Mouse (Mus musculus) limb, embryonic 13.5 days (tissue): ENCODE results near the gene Hsf2bp. TPM values are rescaled to one million over a fixed set of nuclear protein-coding genes. Genes with fewer than 3 reads are reported as not detected.
A peak's percentile ranks its signal among the peaks of the same experiment; 100 is the strongest.

Experiments used
- ATAC-seq: fragments of 200-750 bp; cut with Nextera tagmentation; 2 replicates; pipeline ENCODE4 v1.8.0; 2017; ENCODE audit warnings: low read depth, moderate number of reproducible peaks, moderate TSS enrichment; ENCODE audit not compliant: low FRiP score
- H3K27ac ChIP-seq: fragments of 300-500 bp; sonication (generic); 2 replicates; pipeline ENCODE4 v1.5.1; 2015; ENCODE audit warnings: inconsistent platforms, mild to moderate bottlenecking, moderate library complexity
- H3K27me3 ChIP-seq: fragments of 300-500 bp; sonication (generic); 2 replicates; pipeline ENCODE4 v1.6.1; 2015; ENCODE audit warnings: mild to moderate bottlenecking, inconsistent platforms
- H3K36me3 ChIP-seq: fragments of 300-500 bp; sonication (generic); 2 replicates; pipeline ENCODE4 v1.6.1; 2015; ENCODE audit warnings: inconsistent platforms, mild to moderate bottlenecking, moderate library complexity
- H3K4me1 ChIP-seq: fragments of 300-500 bp; sonication (generic); 2 replicates; pipeline ENCODE4 v1.6.1; 2015; ENCODE audit warnings: inconsistent platforms
- H3K4me2 ChIP-seq: fragments of 300-500 bp; sonication (generic); replicated peaks from 2 replicates; pipeline ENCODE4 v1.6.1; 2015; ENCODE audit warnings: inconsistent platforms, mild to moderate bottlenecking, moderate library complexity
- H3K4me3 ChIP-seq: fragments of 300-500 bp; sonication (generic); 2 replicates; pipeline ENCODE4 v1.5.1; 2015; ENCODE audit warnings: moderate library complexity, mild to moderate bottlenecking, inconsistent platforms
- H3K9ac ChIP-seq: fragments of 300-500 bp; sonication (generic); 2 replicates; pipeline ENCODE4 v1.6.1; 2015; ENCODE audit warnings: mild to moderate bottlenecking, inconsistent platforms
- H3K9me3 ChIP-seq: fragments of 300-500 bp; sonication (generic); 2 replicates; pipeline ENCODE4 v1.6.1; 2016; ENCODE audit warnings: inconsistent platforms
- WGBS: fragments of 180-500 bp; shearing (Covaris S2); methylation state at CpG from one replicate; pipeline ENCODE4 v1.1.7; 2015; 5-methylcytosine and 5-hydroxymethylcytosine counted together
- polyA plus RNA-seq: library from polyadenylated mRNA; unstranded; fragments of >200 nt; fragmentation: Nextera tagmentation; extraction: Ambion mirVana; gene quantifications from 2 replicates; pipeline ENCODE4 v1.2.1, GENCODE M21; 2015

Gene Hsf2bp
- polyA plus RNA-seq, 1 experiment from 2014 or later, result 0.64 TPM

DNA sequence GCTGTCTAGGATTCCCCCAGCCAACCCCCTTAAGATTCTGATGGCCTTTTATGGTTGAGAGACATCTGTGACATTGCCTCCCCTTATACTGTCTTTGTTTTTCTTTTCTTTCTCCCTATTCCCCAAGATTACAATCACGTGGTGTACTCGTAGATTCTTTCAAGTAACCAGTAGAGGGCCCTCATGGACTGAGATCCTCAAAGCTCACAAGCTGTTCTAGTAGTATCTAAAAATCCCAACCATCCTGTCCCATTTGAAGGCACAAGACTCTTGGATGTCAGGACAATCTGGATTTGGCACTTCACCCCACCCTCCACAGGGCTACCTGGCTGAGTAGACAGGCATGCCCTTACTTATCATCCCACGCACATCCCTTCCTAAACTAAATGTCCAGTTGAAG, 8.5 kb downstream of the Hsf2bp start:
- H3K9ac ChIP-seq, result no peak overlapping the region
- H3K4me2 ChIP-seq, result no peak overlapping the region
- no peak overlapping the region for H3K27ac ChIP-seq
- no peak for ATAC-seq
- H3K9me3 ChIP-seq, result no peaks in the 10 kb centered on the region
- no peaks in the 10 kb centered on the region for H3K27me3 ChIP-seq
- WGBS, result 30% methylated on average over 3 of the region's 3 CpGs
- peaks cover 13% of the 10 kb centered on the region for H3K4me1 ChIP-seq
- no peak overlapping the region for H3K4me3 ChIP-seq
- H3K36me3 ChIP-seq, result no peaks in the 10 kb centered on the region

DNA sequence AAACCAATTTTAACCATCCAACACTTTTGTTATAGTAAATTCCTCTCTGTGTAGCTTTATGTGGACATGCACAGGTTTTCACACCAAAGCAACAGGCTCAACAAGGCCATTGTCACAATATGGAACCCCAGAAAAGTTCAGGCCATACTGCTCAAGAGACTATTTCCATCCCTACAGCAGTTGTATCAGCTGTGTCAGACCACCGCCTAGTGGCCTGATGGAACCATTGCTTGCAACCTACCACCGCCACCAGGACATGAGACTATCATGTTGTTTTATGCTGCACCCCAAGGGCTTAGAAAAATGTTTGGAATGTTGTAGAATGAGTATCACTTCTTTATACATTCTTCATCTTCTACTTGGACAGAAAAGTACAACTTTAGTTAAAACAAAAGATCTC, 10.8 kb downstream of the Hsf2bp start:
- WGBS, result 11% methylated on average over 2 of the region's 2 CpGs
- H3K27ac ChIP-seq, result no peak overlapping the region

DNA sequence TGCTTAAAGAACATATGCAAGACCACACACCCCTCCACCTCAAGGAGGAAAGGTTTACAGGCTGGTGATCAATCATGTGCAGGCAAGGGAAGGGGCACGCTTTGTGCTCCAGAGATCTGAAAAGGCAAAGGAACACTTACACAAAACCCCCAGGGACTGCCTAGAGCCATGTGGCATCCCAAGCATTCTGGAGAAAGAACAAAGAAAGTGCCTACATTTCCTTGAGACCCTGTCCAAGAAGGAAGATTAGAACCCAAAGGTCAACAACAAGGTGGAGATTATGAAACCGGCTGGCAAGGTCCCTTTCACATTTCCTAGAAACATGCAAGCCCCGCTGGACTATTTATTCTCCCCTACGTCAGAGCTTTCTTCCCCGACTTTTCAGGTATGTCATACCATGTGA, 11.5 kb downstream of the Hsf2bp start:
- no peaks in the 10 kb centered on the region for H3K36me3 ChIP-seq
- 43% methylated on average over 5 of the region's 5 CpGs for WGBS
- no peaks in the 10 kb centered on the region for H3K9me3 ChIP-seq
- H3K4me3 ChIP-seq, result no peak overlapping the region
- H3K9ac ChIP-seq, result no peak overlapping the region
- no peak overlapping the region for H3K4me2 ChIP-seq
- H3K27ac ChIP-seq, result no peak overlapping the region; the same call in 1 of the 2 replicates
- H3K27me3 ChIP-seq, result no peaks in the 10 kb centered on the region
- H3K4me1 ChIP-seq, result peaks cover 13% of the 10 kb centered on the region
- ATAC-seq, result no peak

More for the DNA sequence above, 10.8 kb downstream of the Hsf2bp start:
- Histone ChIP-seq H3K4me3 (no peak overlapping the region), H3K4me1 (peaks cover 13% of the 10 kb centered on the region), H3K4me2 (no peak overlapping the region), H3K9me3 (no peaks in the 10 kb centered on the region), H3K27me3 (no peaks in the 10 kb centered on the region), H3K36me3 (no peaks in the 10 kb centered on the region), H3K9ac (no peak overlapping the region)
- peak; percentile 71; the same call in 1 of the 2 replicates for ATAC-seq

DNA sequence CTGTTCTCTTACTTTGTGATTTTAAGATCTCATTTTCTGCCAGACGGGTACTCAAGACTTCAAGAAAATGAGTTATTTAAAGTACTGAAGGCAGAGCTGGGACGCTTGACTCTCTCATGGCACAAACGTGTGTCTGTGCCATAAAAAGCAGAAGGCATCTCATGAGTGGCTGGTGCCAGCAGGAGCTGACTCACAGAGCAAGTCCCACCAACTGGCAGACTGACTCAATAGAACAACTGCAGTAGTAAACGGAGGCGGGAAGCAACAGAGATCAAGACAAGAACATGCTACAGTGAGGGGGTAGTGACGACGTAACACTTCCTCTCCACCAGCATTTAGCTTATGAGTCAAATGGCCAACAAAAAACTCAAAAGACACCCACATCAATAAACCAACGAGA, 13.1 kb downstream of the Hsf2bp start:
- H3K4me2 ChIP-seq, result no peak overlapping the region
- no peaks in the 10 kb centered on the region for H3K36me3 ChIP-seq
- no peaks in the 10 kb centered on the region for H3K9me3 ChIP-seq
- H3K4me1 ChIP-seq, result peaks cover 13% of the 10 kb centered on the region
- H3K9ac ChIP-seq, result no peak overlapping the region
- ATAC-seq, result no peak
- no peak overlapping the region for H3K27ac ChIP-seq
- no peak overlapping the region for H3K4me3 ChIP-seq
- no peaks in the 10 kb centered on the region for H3K27me3 ChIP-seq
- WGBS, result 59% methylated on average over 8 of the region's 8 CpGs

DNA sequence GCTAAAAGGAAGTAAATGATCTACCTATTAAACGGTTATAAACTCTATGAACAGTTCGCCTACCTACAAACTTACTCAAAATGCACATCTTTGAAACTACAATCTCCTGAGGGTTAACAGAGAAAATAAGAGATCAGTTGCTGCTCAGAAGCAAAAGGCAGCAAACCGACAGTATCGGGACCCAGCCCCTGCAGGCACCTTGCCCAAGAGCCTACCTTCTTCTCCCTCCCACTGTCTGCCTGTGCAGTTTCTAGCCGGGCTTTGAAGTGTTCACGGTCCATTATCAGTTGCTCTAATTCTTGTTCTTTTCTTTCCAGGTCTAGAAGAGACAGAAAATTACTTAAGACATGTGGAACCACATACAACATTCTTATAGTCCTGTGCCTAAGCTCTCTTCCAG, 13.6 kb downstream of the Hsf2bp start:
- WGBS, result 81% methylated on average over 6 of the region's 6 CpGs
- H3K4me2 ChIP-seq, result no peak overlapping the region
- H3K4me3 ChIP-seq, result no peak overlapping the region
- no peaks in the 10 kb centered on the region for H3K36me3 ChIP-seq
- peaks cover 13% of the 10 kb centered on the region for H3K4me1 ChIP-seq
- H3K27ac ChIP-seq, result no peak overlapping the region
- H3K9me3 ChIP-seq, result no peaks in the 10 kb centered on the region
- no peak overlapping the region for H3K9ac ChIP-seq
- no peak for ATAC-seq
- H3K27me3 ChIP-seq, result no peaks in the 10 kb centered on the region

DNA sequence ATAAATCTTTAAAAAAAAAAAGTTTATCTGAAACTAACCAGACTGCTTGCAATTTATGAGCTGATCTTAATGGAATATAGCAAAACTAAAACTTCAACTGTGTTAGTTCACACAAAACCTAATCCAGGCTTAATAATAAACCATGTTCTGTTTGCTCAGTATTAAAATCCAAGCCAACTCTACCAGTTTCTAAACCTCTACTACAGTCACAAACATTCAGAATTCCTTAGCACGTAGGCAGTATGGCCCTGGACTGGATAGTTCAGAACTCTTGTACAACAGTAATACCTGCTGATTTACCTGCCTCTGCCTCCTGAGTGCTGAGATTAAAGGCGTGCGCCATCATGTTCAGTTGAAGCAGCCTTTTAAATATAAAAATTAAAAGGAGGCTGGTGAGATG, 14.2 kb downstream of the Hsf2bp start:
- no peak overlapping the region for H3K9ac ChIP-seq
- no peak overlapping the region for H3K4me3 ChIP-seq
- H3K9me3 ChIP-seq, result no peaks in the 10 kb centered on the region
- 92% methylated on average over 3 of the region's 3 CpGs for WGBS
- H3K27me3 ChIP-seq, result no peaks in the 10 kb centered on the region
- ATAC-seq, result no peak
- no peaks in the 10 kb centered on the region for H3K36me3 ChIP-seq
- no peak overlapping the region for H3K27ac ChIP-seq
- H3K4me1 ChIP-seq, result peaks cover 13% of the 10 kb centered on the region
- no peak overlapping the region for H3K4me2 ChIP-seq

DNA sequence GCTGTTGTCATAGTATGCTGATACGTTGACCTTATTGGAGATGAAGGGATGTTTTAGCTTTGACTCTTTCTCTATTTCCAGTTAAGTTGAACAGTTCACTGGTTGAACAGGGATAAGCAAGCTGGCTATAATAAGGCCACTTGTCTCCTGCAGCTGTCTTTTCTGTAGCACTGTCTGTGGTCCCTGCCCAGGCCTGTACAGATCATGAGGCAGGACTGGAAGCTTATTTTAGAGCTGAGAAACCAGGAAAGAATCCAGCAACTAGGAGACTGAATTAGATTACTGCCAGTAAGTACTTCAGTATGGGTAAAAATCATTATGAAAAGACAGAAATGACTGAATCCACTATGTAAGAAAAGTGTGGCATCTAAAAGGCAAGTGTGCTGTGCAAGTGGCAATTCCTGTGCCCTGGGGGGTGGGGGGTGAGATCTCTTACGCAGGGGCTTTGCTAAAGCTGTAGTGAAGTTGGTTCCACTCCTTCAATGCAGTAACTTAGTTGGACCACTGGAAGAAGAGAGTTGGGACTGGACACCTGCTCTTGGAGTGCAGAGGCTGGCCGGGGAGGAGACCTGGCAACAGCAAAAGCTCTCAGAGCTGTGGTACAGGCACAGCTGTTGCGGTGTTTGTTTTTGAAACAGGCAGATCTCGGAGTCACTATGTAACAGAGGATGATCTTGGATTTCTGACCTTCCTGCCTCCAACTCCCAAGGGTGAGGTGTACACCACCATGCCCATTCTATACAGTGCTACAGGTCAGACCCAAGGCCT, 17.8 kb downstream of the Hsf2bp start:
- H3K9ac ChIP-seq, result no peak overlapping the region
- 80% methylated on average over 5 of the region's 5 CpGs for WGBS
- no peak for ATAC-seq
- no peaks in the 10 kb centered on the region for H3K9me3 ChIP-seq
- H3K36me3 ChIP-seq, result no peaks in the 10 kb centered on the region
- no peak overlapping the region for H3K4me2 ChIP-seq
- H3K4me1 ChIP-seq, result 0 out of 2 replicates have a peak, but pooled peaks cover 7% of the 10 kb centered on the region
- H3K27me3 ChIP-seq, result no peaks in the 10 kb centered on the region
- no peak overlapping the region for H3K4me3 ChIP-seq
- no peak overlapping the region for H3K27ac ChIP-seq

DNA sequence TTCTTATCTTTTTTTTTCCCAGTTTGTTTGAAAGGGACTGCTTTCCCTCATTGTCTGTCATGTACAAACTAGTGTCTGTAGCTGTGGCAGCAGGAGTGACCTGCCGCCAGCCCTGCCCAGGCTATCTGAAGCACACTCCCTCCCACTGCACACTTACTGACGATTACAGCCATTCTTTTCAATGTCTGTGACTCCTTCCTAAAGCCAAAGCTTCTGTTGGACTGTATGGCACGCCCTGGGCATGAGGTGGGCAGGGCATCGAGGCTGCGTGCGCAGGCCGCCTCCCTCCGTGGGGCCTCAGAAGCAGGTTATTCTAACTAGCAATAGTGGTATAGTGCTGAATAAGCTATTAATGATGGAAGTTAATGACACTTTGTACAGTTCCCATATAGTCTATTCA, 19.7 kb downstream of the Hsf2bp start:
- Histone ChIP-seq H3K4me1 (peaks cover 8% of the 10 kb centered on the region; the same call in 1 of the 2 replicates), H3K27ac (no peak overlapping the region), H3K9me3 (no peaks in the 10 kb centered on the region), H3K4me3 (no peak overlapping the region), H3K4me2 (no peak overlapping the region), H3K9ac (no peak overlapping the region), H3K27me3 (no peaks in the 10 kb centered on the region), H3K36me3 (no peaks in the 10 kb centered on the region)
- ATAC-seq, result no peak
- 88% methylated on average over 8 of the region's 8 CpGs for WGBS

DNA sequence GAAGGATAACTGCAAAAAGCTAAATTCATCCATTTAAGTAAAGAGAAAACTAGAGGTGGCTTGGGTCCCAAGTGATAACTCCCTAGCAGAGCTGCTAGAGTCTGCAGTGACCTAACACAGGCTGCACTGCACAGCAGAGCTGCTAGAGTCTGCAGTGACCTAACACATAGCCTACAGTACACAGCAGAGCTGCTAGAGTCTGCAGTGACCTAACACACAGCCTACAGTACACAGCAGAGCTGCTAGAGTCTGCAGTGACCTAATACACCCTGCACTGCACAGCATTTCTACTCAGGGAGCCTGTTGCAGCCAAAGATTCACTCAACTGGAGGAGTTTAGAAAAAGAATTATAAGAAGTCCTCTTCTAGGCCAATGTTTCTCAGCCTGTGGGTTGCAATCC, 22.5 kb downstream of the Hsf2bp start:
- no peak overlapping the region for H3K9ac ChIP-seq
- no peak for ATAC-seq
- H3K4me1 ChIP-seq, result peaks cover 8% of the 10 kb centered on the region; the same call in 1 of the 2 replicates
- H3K4me3 ChIP-seq, result no peak overlapping the region
- no peak overlapping the region for H3K4me2 ChIP-seq
- no peaks in the 10 kb centered on the region for H3K9me3 ChIP-seq
- H3K27ac ChIP-seq, result no peak overlapping the region
- no peaks in the 10 kb centered on the region for H3K27me3 ChIP-seq
- H3K36me3 ChIP-seq, result no peaks in the 10 kb centered on the region

DNA sequence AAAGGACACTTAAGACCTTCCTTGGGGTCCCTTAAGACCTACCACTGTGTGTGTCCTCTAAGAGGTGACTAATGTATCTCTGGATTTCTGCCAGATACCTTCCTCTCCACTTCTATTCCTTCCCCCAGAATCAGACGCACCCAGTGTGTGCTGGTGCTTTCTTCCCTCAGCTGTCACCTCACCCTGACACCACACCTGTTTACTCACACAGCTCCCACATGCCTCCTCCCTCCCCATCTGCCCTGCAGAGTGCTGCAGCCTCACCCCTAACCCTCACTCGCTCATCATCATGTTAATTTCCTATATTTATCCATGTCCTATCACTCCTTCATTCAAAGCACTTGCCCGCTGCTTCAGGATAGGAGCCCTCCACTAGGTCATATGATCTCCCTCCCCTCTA, 23.9 kb downstream of the Hsf2bp start:
- H3K27ac ChIP-seq, result no peak overlapping the region
- peaks cover 8% of the 10 kb centered on the region; the same call in 1 of the 2 replicates for H3K4me1 ChIP-seq
- WGBS, result 44% methylated on average over 3 of the region's 3 CpGs
- H3K9ac ChIP-seq, result no peak overlapping the region
- no peaks in the 10 kb centered on the region for H3K27me3 ChIP-seq
- H3K4me2 ChIP-seq, result no peak overlapping the region
- no peak overlapping the region for H3K4me3 ChIP-seq
- H3K36me3 ChIP-seq, result no peaks in the 10 kb centered on the region
- no peaks in the 10 kb centered on the region for H3K9me3 ChIP-seq
- no peak for ATAC-seq

DNA sequence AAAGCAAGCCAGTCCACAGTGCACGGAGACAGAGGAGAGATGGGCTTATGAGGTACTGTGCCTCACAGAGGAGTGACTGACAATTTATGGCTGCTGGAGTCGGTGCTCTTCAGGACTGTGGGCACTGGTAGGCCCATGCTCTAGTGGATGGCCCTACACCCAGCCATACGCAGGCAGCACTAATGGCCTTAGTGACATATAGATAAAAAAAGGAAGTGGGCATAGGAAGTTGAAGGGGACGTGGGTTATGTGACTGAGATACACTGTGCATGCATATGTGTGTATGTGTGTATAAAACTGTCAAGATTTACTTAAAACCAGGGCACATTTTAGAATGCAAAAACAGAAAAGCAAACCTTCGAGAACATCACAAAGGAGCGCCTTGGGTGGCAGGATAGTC, 24.5 kb downstream of the Hsf2bp start:
- 75% methylated on average over 6 of the region's 6 CpGs for whole genome bisulfite sequencing
- Histone ChIP-seq H3K9ac (no peak overlapping the region), H3K4me2 (no peak overlapping the region), H3K4me1 (peaks cover 8% of the 10 kb centered on the region; the same call in 1 of the 2 replicates), H3K4me3 (no peak overlapping the region), H3K9me3 (no peaks in the 10 kb centered on the region), H3K36me3 (no peaks in the 10 kb centered on the region), H3K27me3 (no peaks in the 10 kb centered on the region), H3K27ac (no peak overlapping the region)
- ATAC-seq, result no peak

DNA sequence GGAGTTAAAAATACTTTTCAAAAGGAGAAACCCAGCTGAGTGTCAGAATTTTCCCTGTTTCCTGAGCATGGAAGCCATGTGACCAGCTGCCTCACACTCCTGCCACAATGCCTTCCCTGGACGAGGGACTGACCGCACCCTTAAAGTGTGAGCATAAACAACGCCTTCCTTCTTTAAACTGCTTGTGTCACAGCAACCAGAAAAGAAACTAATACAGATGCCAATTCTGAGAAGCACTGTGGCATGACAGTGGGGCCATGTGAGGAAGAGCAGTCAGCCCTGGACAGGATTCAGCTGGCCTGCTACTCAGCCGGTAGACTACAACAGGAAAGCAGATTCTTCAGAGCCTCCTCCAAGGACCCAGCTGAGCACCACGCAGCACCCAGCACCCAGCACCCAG, 29.3 kb downstream of the Hsf2bp start:
- no peak overlapping the region for H3K27ac ChIP-seq
- H3K36me3 ChIP-seq, result no peaks in the 10 kb centered on the region
- H3K9ac ChIP-seq, result no peak overlapping the region
- H3K4me3 ChIP-seq, result no peak overlapping the region
- no peaks in the 10 kb centered on the region for H3K4me1 ChIP-seq
- 82% methylated on average over 5 of the region's 5 CpGs for WGBS
- ATAC-seq, result no peak
- H3K27me3 ChIP-seq, result no peaks in the 10 kb centered on the region
- no peaks in the 10 kb centered on the region for H3K9me3 ChIP-seq
- no peak overlapping the region for H3K4me2 ChIP-seq

DNA sequence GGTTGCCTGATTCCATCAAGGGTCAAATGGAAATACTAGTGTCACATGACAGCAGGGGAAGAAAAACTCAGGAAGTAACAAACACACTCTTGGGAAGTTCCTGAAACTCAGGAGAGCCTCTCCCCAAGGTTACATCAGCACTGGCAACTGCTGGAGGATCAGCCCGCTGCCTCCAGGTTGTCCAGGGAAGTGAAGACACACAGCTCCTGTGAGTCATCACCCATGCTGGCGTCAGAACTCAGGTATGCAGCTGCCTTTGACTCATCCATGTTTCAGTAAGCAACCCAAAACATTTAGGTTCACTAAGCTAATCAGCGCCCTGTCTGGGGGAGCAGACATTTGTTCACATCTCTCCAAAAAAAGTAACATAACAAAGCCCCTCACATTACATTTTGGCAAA, 32.9 kb downstream of the Hsf2bp start:
- Histone ChIP-seq H3K4me1 (no peaks in the 10 kb centered on the region), H3K4me2 (no peak overlapping the region), H3K27me3 (no peaks in the 10 kb centered on the region), H3K27ac (no peak overlapping the region), H3K4me3 (no peak overlapping the region), H3K36me3 (no peaks in the 10 kb centered on the region), H3K9me3 (no peaks in the 10 kb centered on the region), H3K9ac (no peak overlapping the region)
- 88% methylated on average over 3 of the region's 3 CpGs for WGBS
- no peak for ATAC-seq
